Mouse (Mus musculus) embryonic fibroblast, embryonic 13.5 days (primary cell): ENCODE measurements around the gene Smad5. TPM values are rescaled to one million over a fixed set of nuclear protein-coding genes. Genes with fewer than 3 reads are reported as not detected.

Source experiments
- H3K27ac ChIP-seq: 2 replicates; pipeline ENCODE4 v1.5.1; 2012; ENCODE audit warnings: low read length, control low read depth, inconsistent platforms; ENCODE audit not compliant: insufficient read depth
- H3K4me1 ChIP-seq: 2 replicates; pipeline ENCODE4 v1.6.1; 2011; ENCODE audit warnings: low read length; ENCODE audit not compliant: control insufficient read depth, insufficient read depth
- H3K4me3 ChIP-seq: 2 replicates; pipeline ENCODE4 v1.5.1; 2011; ENCODE audit warnings: mild to moderate bottlenecking, control low read depth, low read length; ENCODE audit not compliant: insufficient read depth
- CTCF ChIP-seq: IDR thresholded peaks from 2 replicates; pipeline ENCODE4 v1.5.1; 2011; ENCODE audit warnings: mild to moderate bottlenecking, control low read depth, low read length, moderate library complexity, borderline replicate concordance; ENCODE audit not compliant: insufficient read depth
- POLR2A ChIP-seq: IDR thresholded peaks from 2 replicates; pipeline ENCODE4 v1.6.1; 2011; ENCODE audit warnings: low read depth, mild to moderate bottlenecking, control low read depth, low read length, moderate library complexity
- polyA plus RNA-seq: library from polyadenylated mRNA; stranded (reverse); fragments of >200 nt; gene quantifications from 2 replicates; pipeline ENCODE4 v1.2.4, GENCODE M21; 2011; ENCODE audit warnings: low read depth; ENCODE audit not compliant: missing spikeins, insufficient read length

Gene Smad5
- polyA plus RNA-seq, 1 experiment, result 75.9 TPM

GRCm38 (mm10) chr13:56734617-56735016 is 31.8 kb downstream of the Smad5 start:
- TF ChIP-seq CTCF (no peak), POLR2A (no peak)
- no peak overlapping the region for H3K4me3 ChIP-seq
- H3K27ac ChIP-seq, result no peak overlapping the region
- no peaks in the 10 kb centered on the region for H3K4me1 ChIP-seq

- Histone ChIP-seq H3K4me1 (no peaks in the 10 kb centered on the region), H3K27ac (no peak overlapping the region), H3K4me3 (no peak overlapping the region)
- TF ChIP-seq POLR2A (no peak), CTCF (no peak)
These were observed 32.5 kb downstream of the Smad5 start for GRCm38 (mm10) chr13:56735212-56735875.

- no peaks in the 10 kb centered on the region for H3K4me1 ChIP-seq
- H3K27ac ChIP-seq, result no peak overlapping the region
- no peak for TF ChIP-seq POLR2A
- TF ChIP-seq CTCF, result no peak
- H3K4me3 ChIP-seq, result no peak overlapping the region
These were observed 36.7 kb downstream of the Smad5 start for GRCm38 (mm10) chr13:56739556-56739955.

- H3K27ac ChIP-seq, result no peak overlapping the region
- H3K4me3 ChIP-seq, result no peak overlapping the region
- TF ChIP-seq POLR2A, result no peak
- TF ChIP-seq CTCF, result no peak
- no peaks in the 10 kb centered on the region for H3K4me1 ChIP-seq
These were observed 37.7 kb downstream of the Smad5 start for GRCm38 (mm10) chr13:56740496-56740895.

GRCm38 (mm10) chr13:56741691-56742090 is 38.9 kb downstream of the Smad5 start:
- H3K4me3 ChIP-seq, result no peak overlapping the region
- TF ChIP-seq CTCF (no peak), POLR2A (no peak)
- no peak overlapping the region for H3K27ac ChIP-seq
- H3K4me1 ChIP-seq, result no peaks in the 10 kb centered on the region

- Histone ChIP-seq H3K4me1 (no peaks in the 10 kb centered on the region), H3K27ac (no peak overlapping the region), H3K4me3 (no peak overlapping the region)
- TF ChIP-seq POLR2A (no peak), CTCF (no peak)
These were observed 39.6 kb downstream of the Smad5 start for GRCm38 (mm10) chr13:56742325-56742901.

- H3K27ac ChIP-seq, result no peak overlapping the region
- TF ChIP-seq POLR2A, result no peak
- no peak for TF ChIP-seq CTCF
- H3K4me1 ChIP-seq, result no peaks in the 10 kb centered on the region
- H3K4me3 ChIP-seq, result no peak overlapping the region
These were observed 44.1 kb downstream of the Smad5 start for GRCm38 (mm10) chr13:56746739-56747532.

GRCm38 (mm10) chr13:56747554-56747953 is 44.7 kb downstream of the Smad5 start:
- Histone ChIP-seq H3K4me3 (no peak overlapping the region), H3K4me1 (no peaks in the 10 kb centered on the region), H3K27ac (no peak overlapping the region)
- no peak for TF ChIP-seq CTCF
- no peak for TF ChIP-seq POLR2A

- Histone ChIP-seq H3K4me3 (no peak overlapping the region), H3K27ac (no peak overlapping the region), H3K4me1 (no peaks in the 10 kb centered on the region)
- no peak for TF ChIP-seq CTCF
These were observed 46.6 kb downstream of the Smad5 start for GRCm38 (mm10) chr13:56749377-56749776.

GRCm38 (mm10) chr13:56751774-56752173 is 49.0 kb downstream of the Smad5 start:
- TF ChIP-seq POLR2A, result no peak
- no peak for TF ChIP-seq CTCF
- H3K27ac ChIP-seq, result no peak overlapping the region
- H3K4me3 ChIP-seq, result no peak overlapping the region
- H3K4me1 ChIP-seq, result no peaks in the 10 kb centered on the region
